Mouse (Mus musculus) frontal cortex, postnatal 14 days (tissue): ENCODE measurements around the gene Apod.

ENCODE experiments used
- DNase-seq, 2 experiments: peaks; one replicate each; pipeline ENCODE4 v3.0.0; 2022; ENCODE audit warnings: low spot score in 2 of 2

The Apod gene

DNA sequence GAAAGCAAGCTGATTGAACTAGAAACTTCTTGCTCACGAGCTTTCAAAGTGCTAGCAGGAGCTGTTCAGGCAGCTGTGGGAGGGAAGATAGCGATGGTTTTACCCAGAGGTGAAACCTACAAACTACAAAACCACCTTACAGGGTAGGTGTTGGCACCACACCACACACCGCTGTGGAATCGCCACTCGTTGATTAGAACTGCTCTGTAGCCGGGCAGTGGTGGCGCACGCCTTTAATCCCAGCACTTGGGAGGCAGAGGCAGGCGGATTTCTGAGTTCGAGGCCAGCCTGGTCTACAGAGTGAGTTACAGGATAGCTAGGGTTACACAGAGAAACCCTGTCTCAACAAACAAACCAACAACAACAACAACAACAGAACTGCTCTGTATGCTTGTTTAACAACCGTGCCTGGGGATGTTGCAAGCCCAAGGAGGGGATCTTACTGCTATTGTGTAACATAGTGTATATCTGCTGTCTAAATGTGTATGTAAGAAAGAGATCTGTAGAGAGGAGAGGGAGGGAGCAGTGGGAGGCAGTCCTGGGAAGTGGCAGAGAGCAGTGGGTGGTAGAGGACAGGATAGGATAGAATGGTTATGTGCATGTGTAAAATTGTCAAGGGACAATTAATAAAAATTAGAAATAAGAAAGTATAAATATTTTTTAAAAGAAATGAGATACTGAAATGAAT lies 27.7 kb downstream of the Apod start:
- no peak for DNase-seq

DNA sequence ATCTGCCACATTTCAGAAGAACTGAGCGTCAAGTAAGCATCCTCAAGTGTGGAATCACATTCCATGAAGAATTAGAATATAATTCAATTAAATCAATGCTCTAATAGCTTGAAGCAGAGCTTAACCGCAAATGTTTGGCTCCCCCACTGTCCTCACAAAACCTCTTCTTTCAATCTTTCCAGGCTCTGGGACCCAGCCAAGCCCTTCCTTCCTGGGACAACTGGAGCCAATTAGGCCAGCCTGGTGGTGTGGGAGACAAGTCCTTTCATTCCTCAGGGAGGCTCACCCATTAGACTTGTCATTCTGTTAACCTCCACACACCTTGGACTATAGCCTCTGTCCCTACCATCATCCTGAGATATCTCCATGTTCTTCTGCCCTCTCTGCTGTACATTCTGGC lies 32.6 kb downstream of the Apod start:
- no peak for DNase-seq

DNA sequence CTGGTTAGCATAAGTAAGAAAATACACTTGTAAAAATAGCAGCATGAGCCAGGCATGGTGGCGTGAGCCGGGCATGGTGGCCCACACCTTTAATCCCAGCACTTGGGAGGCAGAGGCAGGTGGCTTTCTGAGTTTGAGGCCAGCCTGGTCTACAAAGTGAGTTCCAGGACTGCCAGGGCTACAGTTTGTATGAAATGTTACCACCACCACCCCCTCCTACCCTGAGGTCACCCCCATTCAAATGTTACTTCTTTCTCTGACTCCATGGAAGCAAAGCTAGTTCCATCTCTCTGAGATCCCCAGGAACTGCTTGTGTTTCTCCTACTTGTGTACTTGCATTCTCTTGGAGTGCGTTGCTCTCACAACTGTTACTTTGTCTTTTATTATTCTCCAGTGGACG lies 34.4 kb downstream of the Apod start:
- DNase-seq, result no peak

DNA sequence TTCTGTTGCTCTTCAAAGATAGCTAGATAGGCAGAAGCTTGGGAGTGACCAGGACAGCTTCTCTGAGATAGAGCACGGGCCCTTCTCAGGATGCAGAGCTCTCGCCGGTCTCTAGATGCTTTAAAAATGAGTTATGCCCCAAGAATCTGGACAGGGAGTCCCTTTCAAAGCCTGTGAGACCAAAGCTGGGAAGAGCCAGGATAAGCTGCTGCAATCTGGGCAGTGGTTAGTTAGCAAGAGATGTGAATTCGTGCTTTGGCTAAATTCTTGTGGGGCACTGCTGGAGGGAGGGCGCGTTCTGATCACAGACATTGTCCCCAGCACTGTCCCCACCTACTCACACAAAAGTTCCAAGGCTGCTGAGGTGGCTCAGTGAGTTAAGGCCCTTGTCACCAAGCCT lies 36.0 kb downstream of the Apod start:
- DNase-seq, result no peak

DNA sequence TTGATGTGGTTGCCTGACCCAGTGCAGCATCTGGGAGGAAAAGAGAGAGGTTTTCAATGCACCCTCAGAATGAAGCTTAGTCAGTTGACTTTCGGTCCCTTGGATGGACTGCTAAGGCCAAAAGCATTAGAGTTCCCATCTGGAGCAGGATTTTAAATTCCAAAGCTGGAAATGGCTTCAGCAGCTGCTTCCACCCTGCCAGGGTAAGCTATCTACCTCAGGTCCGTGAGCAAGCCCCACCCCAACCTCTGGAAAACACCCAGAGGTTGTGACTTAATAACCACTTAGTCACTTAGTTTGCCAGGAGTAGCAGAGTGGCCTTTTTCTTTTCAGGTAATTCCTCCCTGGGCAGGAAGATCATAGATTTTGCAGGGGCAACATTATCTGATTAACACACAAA lies 36.5 kb downstream of the Apod start:
- DNase-seq, result no peak

DNA sequence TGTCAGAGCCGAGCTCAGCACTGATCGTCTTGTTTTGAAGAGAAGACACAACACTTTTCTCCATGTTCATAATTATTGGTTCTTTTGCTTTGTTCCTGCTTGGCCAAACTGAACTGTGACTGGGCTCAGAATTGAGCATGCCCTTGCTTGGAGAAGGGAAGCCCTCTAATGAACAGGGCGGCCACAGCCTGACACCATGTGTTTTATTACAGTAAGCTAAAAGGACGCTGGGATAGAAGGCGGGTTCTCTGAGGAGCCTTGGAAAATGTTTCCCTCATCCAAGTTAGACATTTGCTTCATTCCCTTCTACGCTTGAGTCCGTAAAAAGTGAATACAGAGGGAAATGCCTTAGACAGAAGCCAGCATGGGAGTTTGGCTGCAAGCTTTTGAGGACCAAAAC lies 37.6 kb downstream of the Apod start:
- no peak for DNase-seq

DNA sequence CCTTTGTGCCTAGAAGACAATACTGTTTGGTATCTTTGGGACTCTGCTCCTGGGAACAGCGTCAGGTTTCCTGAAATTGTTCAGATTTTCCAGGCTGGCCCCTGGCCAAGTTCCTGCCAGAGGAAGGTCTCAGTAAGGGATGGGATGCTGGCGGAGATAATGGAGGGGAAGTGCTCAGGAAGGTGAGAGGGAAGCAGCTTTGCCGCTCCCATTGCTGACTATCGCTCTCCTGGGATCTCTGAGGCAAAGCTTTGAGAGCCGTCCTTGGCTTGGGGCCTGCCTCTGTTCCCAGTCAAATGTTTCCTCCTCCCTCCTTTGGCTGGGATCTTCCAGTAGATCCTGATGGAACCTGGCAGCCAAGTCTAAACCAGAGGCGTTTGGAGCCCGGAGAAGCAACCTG lies 38.1 kb downstream of the Apod start:
- DNase-seq, result no peak

DNA sequence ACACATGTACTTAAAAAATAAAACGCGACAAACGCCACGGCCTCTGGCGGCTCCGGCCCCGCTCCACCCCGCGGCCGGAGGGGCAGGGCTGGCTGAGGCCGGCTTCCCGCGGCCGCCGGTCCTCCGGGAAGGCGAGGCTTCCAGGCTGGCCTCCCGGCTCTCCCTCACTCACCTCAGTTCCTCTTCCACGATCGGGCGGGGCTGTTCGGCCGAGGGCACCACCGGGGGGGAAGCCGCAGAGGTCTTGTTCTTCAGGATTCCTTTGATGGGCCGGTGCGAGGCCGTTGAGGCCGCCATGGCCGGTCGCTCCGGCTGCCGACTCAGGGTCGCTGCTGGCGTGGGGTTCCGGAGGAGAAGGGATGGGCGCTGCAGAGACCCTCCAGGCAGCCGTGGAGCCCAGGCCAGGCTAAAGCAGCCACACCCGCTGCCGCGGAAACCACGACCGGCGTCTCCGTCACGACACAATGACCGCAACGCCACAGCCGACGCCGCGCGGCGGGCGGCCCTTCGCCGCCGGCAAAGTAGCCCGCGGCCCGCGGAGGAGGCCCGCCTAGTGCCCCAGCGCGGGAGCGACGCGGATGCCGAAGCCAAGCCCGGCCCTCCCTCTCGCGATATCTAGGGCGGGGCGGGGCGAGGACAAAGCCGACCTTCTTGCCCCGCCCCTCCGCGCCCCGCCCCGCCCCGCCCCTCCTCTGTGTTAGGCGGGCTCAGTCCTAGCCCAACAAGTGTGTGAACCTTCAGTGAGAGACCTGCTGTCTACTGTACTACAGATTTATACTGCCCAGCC lies 39.7 kb downstream of the Apod start, which contains the start of gene Ppp1r2:
Gene Ppp1r2 (minus strand): TSS at position 604 of the 787 bp plus-strand sequence.
- peak; percentile 66 to 75 for DNase-seq

DNA sequence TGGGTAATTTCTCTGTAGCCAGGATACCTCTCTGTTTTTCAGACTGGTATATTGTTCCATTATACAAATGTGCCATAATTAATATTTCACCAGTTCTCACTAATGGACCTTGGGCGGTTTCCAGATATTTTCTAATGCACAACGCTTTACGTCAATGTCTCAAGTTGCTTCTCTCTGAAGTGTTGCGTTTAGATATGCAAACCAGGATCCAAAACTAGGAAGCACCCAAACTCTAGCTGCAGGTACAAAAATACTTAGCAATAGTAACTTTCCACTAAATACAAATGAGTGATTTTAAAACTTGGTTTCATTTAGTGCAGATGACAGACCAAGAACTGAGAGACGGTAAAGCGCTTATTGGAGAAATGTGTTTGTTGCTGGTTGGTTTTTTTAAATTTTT lies 40.5 kb downstream of the Apod start:
- DNase-seq, result no peak

DNA sequence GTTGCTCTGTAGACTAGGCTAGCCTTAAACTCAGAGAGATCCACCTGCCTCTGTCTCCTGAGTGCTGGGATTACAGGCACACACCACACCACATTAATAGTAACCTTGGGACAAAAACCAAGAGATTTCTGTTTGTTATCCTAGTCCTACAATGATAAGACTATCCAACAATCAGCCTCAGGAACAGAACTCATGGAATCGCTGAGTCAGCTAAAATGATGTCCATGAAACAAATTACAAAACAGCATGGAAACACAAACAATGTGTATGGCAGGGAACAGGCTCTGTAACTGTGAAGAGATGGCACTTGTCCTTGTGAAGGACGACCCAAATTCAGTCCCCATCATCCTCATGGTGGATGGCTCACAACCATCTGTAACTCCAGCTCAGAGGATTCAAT lies 47.9 kb downstream of the Apod start:
- DNase-seq, result no peak

DNA sequence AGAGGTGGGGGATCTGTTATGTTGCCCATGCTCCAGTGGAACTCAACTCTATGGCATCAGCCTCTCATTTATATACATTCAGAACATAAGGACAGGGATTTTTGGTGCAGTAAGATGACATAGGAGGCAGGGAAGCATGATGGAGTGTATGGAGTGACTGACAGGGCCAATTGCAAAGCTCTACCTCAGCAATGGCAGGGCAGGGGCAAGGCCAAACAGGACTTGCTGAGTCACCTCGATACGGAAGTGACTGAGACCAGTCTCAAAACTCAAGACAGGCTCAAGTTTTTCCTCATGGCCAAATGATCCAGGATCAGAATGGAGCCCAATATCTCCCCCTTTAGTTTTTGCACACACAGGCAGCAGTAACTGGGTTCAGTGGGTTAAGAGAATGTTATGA lies 58.5 kb downstream of the Apod start:
- no peak for DNase-seq

DNA sequence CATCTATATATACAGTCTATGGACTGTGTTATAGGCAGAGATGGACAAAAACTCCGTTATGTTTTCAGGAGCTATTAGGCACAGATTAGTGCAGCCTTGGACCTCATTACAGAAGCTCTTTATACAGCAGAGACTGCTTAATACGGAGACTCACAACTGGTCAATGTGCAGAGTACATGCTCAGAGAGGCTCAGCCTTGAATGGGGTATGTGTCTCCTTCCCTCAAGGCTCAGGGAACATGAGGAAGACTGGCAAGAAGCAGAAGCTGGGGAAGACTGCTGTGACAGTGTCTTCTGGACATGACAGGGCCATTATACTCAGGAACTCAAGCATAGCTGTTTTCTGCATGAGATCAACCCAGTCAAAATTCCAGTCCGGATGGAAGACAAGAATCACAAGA lies 58.9 kb downstream of the Apod start:
- no peak for DNase-seq

DNA sequence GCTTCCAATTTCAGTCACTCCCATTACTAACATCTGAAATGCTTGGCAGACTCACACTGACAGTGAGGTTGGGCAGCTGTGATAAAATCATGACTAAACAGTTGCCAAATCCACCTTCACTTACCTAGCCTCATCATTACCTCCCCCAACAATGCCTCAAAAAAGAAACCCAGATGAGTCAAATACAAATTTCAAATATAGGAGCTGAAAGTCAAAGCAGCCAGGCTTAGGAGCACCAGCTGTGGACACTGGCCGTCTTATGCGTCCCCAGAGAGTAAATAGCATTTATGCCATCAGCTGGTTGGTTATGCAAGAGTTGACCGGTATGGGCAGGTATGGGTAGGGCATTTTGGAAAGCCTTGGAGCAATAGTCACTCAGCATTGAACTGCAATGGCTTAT lies 65.2 kb downstream of the Apod start:
- DNase-seq, result no peak

DNA sequence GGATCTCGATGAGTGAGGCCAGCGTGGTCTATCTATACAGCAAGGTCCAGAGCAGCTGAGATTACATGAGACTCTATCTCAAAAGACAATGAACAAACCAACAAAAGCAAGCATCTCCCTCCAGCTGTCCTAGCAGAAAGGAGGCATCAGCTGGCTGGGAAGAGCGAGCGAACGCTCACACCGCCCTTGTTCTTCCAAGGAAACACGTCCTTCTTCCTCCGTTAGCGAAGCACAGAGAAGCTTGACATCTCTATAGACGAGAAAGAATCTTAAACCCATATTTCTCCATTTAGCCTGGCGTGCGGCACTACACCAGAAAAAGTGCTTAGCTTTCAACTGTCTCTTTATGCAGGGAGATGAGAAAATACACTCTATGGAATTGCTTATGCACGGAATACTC lies 65.9 kb downstream of the Apod start:
- no peak for DNase-seq

DNA sequence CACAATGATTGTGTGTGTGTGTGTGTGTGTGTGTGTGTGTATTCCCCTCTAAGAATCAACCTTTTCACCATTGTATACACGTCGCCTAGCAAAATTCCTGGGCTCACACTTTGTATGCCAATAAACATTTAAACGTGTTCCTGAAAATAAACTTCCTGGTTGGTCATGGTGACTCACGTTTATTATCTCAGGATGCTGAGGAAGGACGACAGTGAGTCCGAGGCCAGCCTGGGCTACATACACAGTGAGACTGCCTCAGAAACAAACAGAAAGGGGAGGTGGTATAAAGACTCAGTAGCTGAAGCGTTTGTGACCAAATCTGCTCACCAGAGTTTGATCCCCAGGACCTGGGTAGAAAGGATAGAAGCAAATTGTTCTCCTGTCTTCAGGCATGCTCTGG lies 67.2 kb downstream of the Apod start:
- DNase-seq, result no peak
